Mouse (Mus musculus): ENCODE measurements around the gene Tenm2.

Tenm2 gene

GRCm38 (mm10) chr11:35998048-35998447, 1237.7 kb downstream of the Tenm2 start:
- no peak for DNase-seq (ENCODE audit: low read depth, low spot score)

- DNase-seq (ENCODE audit: low read depth, low spot score), result no peak
Observed at GRCm38 (mm10) chr11:35995310-35995709, 1240.5 kb downstream of the Tenm2 start.

- no peak for DNase-seq (ENCODE audit: low read depth, low spot score)
Observed at GRCm38 (mm10) chr11:35991846-35992245, 1243.9 kb downstream of the Tenm2 start.

- DNase-seq (ENCODE audit: low read depth, low spot score), result no peak
Observed at GRCm38 (mm10) chr11:35989967-35990366, 1245.8 kb downstream of the Tenm2 start.

GRCm38 (mm10) chr11:35985841-35986393, 1249.8 kb downstream of the Tenm2 start:
- peak; percentile 36 for DNase-seq (ENCODE audit: low read depth, low spot score)

- DNase-seq (ENCODE audit: low read depth, low spot score), result no peak
Observed at GRCm38 (mm10) chr11:35982734-35983133, 1253.0 kb downstream of the Tenm2 start.

- no peak for DNase-seq (ENCODE audit: low read depth, low spot score)
Observed at GRCm38 (mm10) chr11:35980411-35980917, 1255.3 kb downstream of the Tenm2 start, which contains the start of gene Wwc1. Wwc1 (minus strand) TSS chr11:35980527.

GRCm38 (mm10) chr11:35979733-35980410, 1255.9 kb downstream of the Tenm2 start:
- DNase-seq (ENCODE audit: low read depth, low spot score), result no peak

GRCm38 (mm10) chr11:35979266-35979732, 1256.5 kb downstream of the Tenm2 start:
- DNase-seq (ENCODE audit: low read depth, low spot score), result no peak

- no peak for DNase-seq (ENCODE audit: low read depth, low spot score)
Observed at GRCm38 (mm10) chr11:35977796-35978195, 1258.0 kb downstream of the Tenm2 start.

GRCm38 (mm10) chr11:35977096-35977495, 1258.7 kb downstream of the Tenm2 start:
- DNase-seq (ENCODE audit: low read depth, low spot score), result no peak

GRCm38 (mm10) chr11:35976482-35976881, 1259.3 kb downstream of the Tenm2 start:
- DNase-seq (ENCODE audit: low read depth, low spot score), result no peak

- no peak for DNase-seq (ENCODE audit: low read depth, low spot score)
Observed at GRCm38 (mm10) chr11:35974632-35975450, 1260.9 kb downstream of the Tenm2 start.

GRCm38 (mm10) chr11:35973135-35973534, 1262.6 kb downstream of the Tenm2 start:
- DNase-seq (ENCODE audit: low read depth, low spot score), result no peak

- DNase-seq (ENCODE audit: low read depth, low spot score), result no peak
Observed at GRCm38 (mm10) chr11:35972270-35972931, 1263.4 kb downstream of the Tenm2 start.

GRCm38 (mm10) chr11:35970806-35971705, 1264.7 kb downstream of the Tenm2 start:
- no peak for DNase-seq (ENCODE audit: low read depth, low spot score)

- DNase-seq (ENCODE audit: low read depth, low spot score), result no peak
Observed at GRCm38 (mm10) chr11:35968291-35968690, 1267.5 kb downstream of the Tenm2 start.

- no peak for DNase-seq (ENCODE audit: low read depth, low spot score)
Observed at GRCm38 (mm10) chr11:35963981-35964549, 1271.7 kb downstream of the Tenm2 start.

GRCm38 (mm10) chr11:35963554-35963953, 1272.2 kb downstream of the Tenm2 start:
- no peak for DNase-seq (ENCODE audit: low read depth, low spot score)

- no peak for DNase-seq (ENCODE audit: low read depth, low spot score)
Observed at GRCm38 (mm10) chr11:35962431-35962830, 1273.3 kb downstream of the Tenm2 start.
